Mouse (Mus musculus) heart, embryonic 11.5 days (tissue): ENCODE results near the gene Sumo3. TPM values are rescaled to one million over a fixed set of nuclear protein-coding genes. Genes with fewer than 3 reads are reported as not detected.
A peak's percentile ranks its signal among the peaks of the same experiment; 100 is the strongest.

Experiments used
- ATAC-seq: fragments of 200-750 bp; cut with Nextera tagmentation; replicated peaks from 2 replicates; pipeline ENCODE4 v1.8.0; 2017; ENCODE audit warnings: moderate library complexity; ENCODE audit not compliant: insufficient number of reproducible peaks, low FRiP score, low TSS enrichment
- H3K27ac ChIP-seq: fragments of 300-500 bp; sonication (generic); 2 replicates; pipeline ENCODE4 v1.5.1; 2014; ENCODE audit warnings: mild to moderate bottlenecking, low read depth, low read length
- H3K27me3 ChIP-seq: fragments of 300-500 bp; sonication (generic); 2 replicates; pipeline ENCODE4 v1.6.1; 2014; ENCODE audit warnings: mild to moderate bottlenecking, low read length, mixed read lengths; ENCODE audit not compliant: control insufficient read depth, insufficient read depth
- H3K36me3 ChIP-seq: fragments of 300-500 bp; sonication (generic); 2 replicates; pipeline ENCODE4 v1.6.1; 2014; ENCODE audit warnings: mild to moderate bottlenecking, low read length, moderate library complexity, mixed read lengths; ENCODE audit not compliant: control insufficient read depth, insufficient read depth
- H3K4me1 ChIP-seq: fragments of 300-500 bp; sonication (generic); 2 replicates; pipeline ENCODE4 v1.6.1; 2014; ENCODE audit warnings: low read length; ENCODE audit not compliant: control insufficient read depth, insufficient read depth
- H3K4me2 ChIP-seq: fragments of 300-500 bp; sonication (generic); 2 replicates; pipeline ENCODE4 v1.6.1; 2014; ENCODE audit warnings: mild to moderate bottlenecking, moderate library complexity
- H3K4me3 ChIP-seq: fragments of 300-500 bp; sonication (generic); 2 replicates; pipeline ENCODE4 v1.5.1; 2014; ENCODE audit warnings: low read depth, low read length
- H3K9ac ChIP-seq: fragments of 300-500 bp; sonication (generic); 2 replicates; pipeline ENCODE4 v1.6.1; 2014; ENCODE audit warnings: mild to moderate bottlenecking, low read depth, low read length, moderate library complexity
- H3K9me3 ChIP-seq: fragments of 300-500 bp; sonication (generic); replicated peaks from 2 replicates; pipeline ENCODE4 v1.6.1; 2016; ENCODE audit warnings: low read length; ENCODE audit not compliant: control insufficient read depth
- WGBS: fragments of 180-500 bp; shearing (Covaris S2); extraction: QIAGEN DNeasy Blood & Tissue Kit; methylation state at CpG from one replicate; pipeline ENCODE4 v1.1.7; 2014; ENCODE audit not compliant: insufficient replicate concordance; 5-methylcytosine and 5-hydroxymethylcytosine counted together
- polyA plus RNA-seq: library from polyadenylated mRNA; unstranded; fragments of >200 nt; fragmentation: Nextera tagmentation; extraction: Ambion mirVana; gene quantifications from 2 replicates; pipeline ENCODE4 v1.2.1, GENCODE M21; 2014

Sumo3 gene
- polyA plus RNA-seq, 1 experiment from 2014 or later: 165 TPM

DNA sequence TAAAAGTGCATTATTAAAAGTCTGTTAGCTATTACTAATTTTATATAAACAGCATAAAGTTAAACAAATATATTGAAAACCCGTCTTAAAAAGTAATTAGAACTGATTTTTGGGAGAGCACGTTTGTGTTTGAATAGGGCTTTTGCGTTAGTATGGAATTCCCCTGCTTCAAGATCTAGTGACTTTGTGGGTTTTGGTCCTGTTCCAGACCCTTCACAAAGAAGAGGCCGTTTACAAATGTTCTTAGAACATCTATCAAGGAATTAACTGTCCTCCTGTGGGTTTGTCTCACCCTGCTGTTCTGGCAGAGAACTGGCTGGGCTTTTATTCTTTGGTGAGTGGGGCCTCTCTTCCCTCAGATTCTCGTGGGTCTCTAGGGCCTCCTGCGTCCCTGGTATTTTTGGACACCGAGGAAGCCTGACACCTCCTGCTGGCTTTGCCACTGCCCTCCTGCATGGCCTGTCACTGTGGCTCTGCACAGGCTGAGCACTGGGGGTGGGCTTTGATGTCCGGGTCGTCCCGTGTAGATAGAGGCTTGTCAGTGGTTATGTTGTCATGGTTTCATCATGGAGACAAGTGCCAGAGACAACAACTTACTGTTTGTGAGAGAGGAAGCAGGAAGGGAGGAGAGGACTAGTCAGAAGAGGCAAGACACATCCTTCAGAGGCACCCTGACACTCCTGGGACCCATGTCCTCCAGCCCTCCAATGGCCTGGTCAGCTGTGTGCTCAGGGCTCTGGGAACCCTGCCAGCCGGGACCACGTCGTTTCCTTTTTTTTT is 28.7 kb downstream of the Sumo3 start:
- H3K27ac ChIP-seq: peak overlapping the region; percentile 74
- H3K36me3 ChIP-seq: peaks cover 9% of the 10 kb centered on the region
- no peak; the same call in 1 of the 2 replicates for ATAC-seq
- H3K4me3 ChIP-seq: no peak overlapping the region
- no peaks in the 10 kb centered on the region for H3K9me3 ChIP-seq
- H3K4me1 ChIP-seq: peaks cover 33% of the 10 kb centered on the region
- H3K4me2 ChIP-seq: peak overlapping the region; percentile 29
- WGBS: 51% methylated on average over 13 of the region's 13 CpGs
- no peak overlapping the region for H3K9ac ChIP-seq
- no peaks in the 10 kb centered on the region for H3K27me3 ChIP-seq

DNA sequence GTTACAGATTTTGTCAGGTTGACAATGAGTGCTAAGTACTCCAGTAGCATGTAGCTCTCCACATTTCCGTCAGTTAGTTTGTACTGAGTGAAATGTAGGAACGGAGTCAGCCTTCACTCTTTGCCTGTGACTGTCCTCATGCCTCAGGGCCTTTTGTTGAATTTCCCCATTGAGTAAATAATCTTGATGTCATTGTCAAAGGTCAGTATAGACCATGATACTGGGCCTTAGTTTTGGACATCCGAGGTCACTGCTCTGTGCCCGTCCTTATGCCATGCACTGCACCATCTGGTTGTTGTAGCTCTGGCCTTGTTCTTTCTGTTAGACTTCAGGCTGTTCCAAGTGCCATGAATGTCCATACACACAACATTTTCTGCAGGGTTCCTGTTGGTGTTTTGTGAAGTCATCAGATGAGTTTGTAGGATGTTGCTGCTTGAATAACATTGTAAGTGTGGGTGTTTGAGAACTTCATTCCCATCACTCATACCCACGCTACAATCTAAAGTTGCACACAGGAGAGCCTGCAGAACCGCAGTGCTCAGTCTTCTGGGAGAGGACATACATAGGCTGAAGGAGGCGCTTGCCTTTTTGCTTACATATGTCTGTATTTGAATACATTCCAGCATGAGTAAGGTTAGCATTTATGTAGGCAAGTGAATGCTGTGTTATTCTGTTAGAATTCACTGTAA is 30.5 kb downstream of the Sumo3 start:
- Histone ChIP-seq H3K36me3 (peaks cover 6% of the 10 kb centered on the region), H3K4me3 (no peak overlapping the region), H3K9ac (no peak overlapping the region), H3K4me1 (peaks cover 33% of the 10 kb centered on the region), H3K27me3 (no peaks in the 10 kb centered on the region), H3K9me3 (no peaks in the 10 kb centered on the region), H3K27ac (no peak overlapping the region), H3K4me2 (no peak overlapping the region)
- 83% methylated on average over 7 of the region's 7 CpGs for WGBS
- ATAC-seq: no peak

DNA sequence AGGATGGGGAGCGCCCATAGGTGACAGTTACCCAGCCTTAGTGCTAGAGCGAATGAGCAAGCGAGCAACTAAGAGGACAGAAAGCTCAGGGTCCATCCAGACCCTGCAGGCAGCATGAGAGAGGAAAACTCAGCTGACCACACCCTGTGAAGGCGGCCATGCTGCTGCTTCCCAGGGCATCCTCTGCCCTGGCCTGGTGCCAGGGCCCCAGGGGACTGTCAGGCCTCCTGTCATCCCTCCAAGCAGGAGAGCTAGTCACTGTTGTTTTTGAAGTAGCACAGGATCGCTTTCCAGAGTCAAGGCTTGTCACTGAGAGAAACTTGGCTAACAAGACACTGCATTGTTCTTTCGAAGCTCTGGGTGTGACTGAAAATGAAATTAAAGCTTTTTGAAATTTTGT is 33.1 kb downstream of the Sumo3 start:
- Histone ChIP-seq H3K27me3 (no peaks in the 10 kb centered on the region), H3K36me3 (peaks cover 7% of the 10 kb centered on the region), H3K4me1 (peaks cover 27% of the 10 kb centered on the region), H3K27ac (0 out of 2 replicates have a peak overlapping the region, but pooled peaks have one; percentile 41), H3K9ac (0 out of 2 replicates have a peak overlapping the region, but pooled peaks have one; percentile 10), H3K4me2 (no peak overlapping the region), H3K9me3 (no peaks in the 10 kb centered on the region), H3K4me3 (no peak overlapping the region)
- no peak for ATAC-seq
- 61% methylated on average over 6 of the region's 6 CpGs for WGBS

DNA sequence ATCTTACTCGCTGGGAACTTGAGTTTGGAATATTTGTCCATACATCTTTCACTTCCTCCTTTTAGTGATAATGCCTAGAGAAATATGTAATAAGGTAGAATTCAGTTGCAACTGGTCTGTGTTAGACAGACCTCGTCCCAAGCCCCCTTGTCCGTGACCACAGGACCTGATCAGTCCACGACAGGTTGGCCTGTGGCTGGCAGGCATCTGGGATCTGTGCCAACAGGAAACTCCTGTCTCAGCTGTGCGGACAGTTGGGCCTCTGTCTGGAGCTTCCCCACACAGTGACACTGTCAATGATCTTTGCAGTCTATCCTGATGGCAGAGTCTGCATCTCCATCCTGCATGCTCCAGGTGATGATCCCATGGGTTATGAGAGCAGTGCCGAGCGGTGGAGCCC is 37.3 kb downstream of the Sumo3 start:
- peaks cover 6% of the 10 kb centered on the region for H3K4me1 ChIP-seq
- no peaks in the 10 kb centered on the region for H3K27me3 ChIP-seq
- H3K27ac ChIP-seq: no peak overlapping the region
- 77% methylated on average over 7 of the region's 7 CpGs for WGBS
- H3K4me2 ChIP-seq: no peak overlapping the region
- no peak overlapping the region for H3K4me3 ChIP-seq
- H3K9me3 ChIP-seq: no peaks in the 10 kb centered on the region
- ATAC-seq: no peak
- H3K36me3 ChIP-seq: peaks cover 23% of the 10 kb centered on the region
- no peak overlapping the region for H3K9ac ChIP-seq

DNA sequence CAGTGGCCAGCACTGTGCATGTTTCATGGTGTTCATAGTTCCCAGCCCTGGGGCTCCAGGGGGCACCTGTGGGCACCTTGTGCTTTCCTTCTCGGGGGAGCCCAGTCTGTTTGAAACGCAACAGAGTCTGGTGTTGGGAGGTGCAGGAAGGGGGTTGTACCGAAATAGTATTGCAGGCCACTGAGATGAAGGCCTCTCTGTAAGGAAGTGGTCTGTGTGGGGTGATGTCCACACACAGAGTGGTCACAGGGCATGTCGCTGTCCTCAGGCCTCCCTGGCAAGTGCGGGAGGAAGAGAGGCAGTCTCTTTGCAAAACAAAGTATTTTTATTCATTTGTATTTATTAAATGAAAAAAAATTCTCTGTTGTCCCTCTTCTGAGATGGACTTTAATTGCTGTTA is 39.7 kb downstream of the Sumo3 start:
- H3K27me3 ChIP-seq: no peaks in the 10 kb centered on the region
- H3K9ac ChIP-seq: no peak overlapping the region
- no peak for ATAC-seq
- H3K4me2 ChIP-seq: no peak overlapping the region
- H3K27ac ChIP-seq: no peak overlapping the region
- peaks cover 23% of the 10 kb centered on the region for H3K36me3 ChIP-seq
- no peak overlapping the region for H3K4me3 ChIP-seq
- no peaks in the 10 kb centered on the region for H3K9me3 ChIP-seq
- WGBS: 87% methylated on average over 5 of the region's 5 CpGs
- H3K4me1 ChIP-seq: no peaks in the 10 kb centered on the region

DNA sequence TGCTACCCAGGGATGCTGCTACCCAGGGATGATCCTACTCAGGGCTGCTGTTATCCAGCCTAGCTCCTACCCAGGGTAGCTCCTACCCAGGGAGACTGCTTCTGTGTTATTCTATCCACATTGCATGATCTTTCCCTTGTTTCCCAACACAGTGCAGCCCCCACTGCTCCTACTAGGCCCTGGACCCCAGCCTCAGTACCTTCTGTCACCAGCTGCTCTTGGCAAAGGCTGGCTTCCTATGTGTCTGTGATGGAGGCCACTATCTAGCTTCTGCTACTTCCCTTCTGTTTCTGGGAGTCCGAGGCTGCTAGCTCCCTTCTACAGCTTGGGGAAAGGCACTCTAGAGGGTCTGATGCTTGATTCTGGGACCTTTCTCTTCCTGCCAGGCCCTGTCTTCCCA is 41.6 kb downstream of the Sumo3 start:
- Histone ChIP-seq H3K27me3 (no peaks in the 10 kb centered on the region), H3K4me3 (no peak overlapping the region), H3K4me2 (no peak overlapping the region), H3K9ac (no peak overlapping the region), H3K27ac (no peak overlapping the region), H3K9me3 (no peaks in the 10 kb centered on the region), H3K36me3 (peaks cover 20% of the 10 kb centered on the region), H3K4me1 (no peaks in the 10 kb centered on the region)
- WGBS: 55% methylated on average over 1 of the region's 1 CpGs
- no peak for ATAC-seq

DNA sequence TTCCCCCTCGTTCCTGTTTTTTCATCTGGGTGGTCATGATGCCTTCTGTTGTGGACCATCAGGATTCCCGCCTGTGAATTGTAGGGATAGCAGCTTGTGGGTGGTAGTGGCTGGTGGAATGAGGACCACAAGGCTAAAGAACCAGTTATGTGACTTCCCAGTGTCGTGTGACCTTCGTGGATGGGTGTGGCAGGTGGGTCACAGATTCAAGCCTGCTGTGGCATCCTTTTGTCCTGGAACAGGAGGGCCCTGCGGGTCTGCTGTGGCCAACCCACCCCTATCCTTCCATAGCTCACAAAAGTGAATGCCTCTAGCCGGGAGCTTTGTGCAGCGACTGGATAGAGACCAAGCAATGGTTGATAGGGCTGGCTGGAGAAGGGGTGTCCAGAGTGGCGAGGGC is 42.0 kb downstream of the Sumo3 start:
- no peak for ATAC-seq
- Histone ChIP-seq H3K9me3 (no peaks in the 10 kb centered on the region), H3K4me1 (no peaks in the 10 kb centered on the region), H3K27me3 (no peaks in the 10 kb centered on the region), H3K4me2 (no peak overlapping the region), H3K36me3 (peaks cover 20% of the 10 kb centered on the region), H3K27ac (no peak overlapping the region), H3K9ac (no peak overlapping the region), H3K4me3 (no peak overlapping the region)
- 82% methylated on average over 8 of the region's 8 CpGs for WGBS

DNA sequence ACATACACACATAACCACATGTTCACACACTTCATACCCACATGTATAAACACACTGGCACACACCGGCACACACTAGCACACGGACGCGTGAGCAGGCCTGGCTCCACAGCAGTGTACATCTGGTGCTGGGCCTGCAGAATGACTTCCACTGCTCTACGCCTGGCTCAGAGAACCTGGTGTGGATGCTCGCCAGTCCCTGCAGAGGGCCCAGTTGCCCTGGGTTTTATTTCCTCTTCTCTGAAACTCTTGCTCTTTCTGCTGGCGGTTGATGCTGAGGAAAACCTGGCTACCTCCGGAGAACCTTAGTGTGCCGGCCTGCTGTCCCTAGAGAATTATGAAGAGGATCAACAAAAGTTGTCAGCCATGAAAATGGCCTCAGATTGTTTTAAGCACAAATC is 46.1 kb downstream of the Sumo3 start:
- 86% methylated on average over 9 of the region's 9 CpGs for WGBS
- Histone ChIP-seq H3K4me1 (no peaks in the 10 kb centered on the region), H3K27me3 (no peaks in the 10 kb centered on the region), H3K4me3 (no peak overlapping the region), H3K4me2 (no peak overlapping the region), H3K9ac (no peak overlapping the region), H3K9me3 (no peaks in the 10 kb centered on the region), H3K27ac (no peak overlapping the region), H3K36me3 (no peaks in the 10 kb centered on the region)
- no peak for ATAC-seq
